Mouse (Mus musculus) CH12.LX (cell line): ENCODE measurements around the gene H2-DMb2.

ENCODE experiments used
- BHLHE40 ChIP-seq: IDR thresholded peaks from 2 replicates; pipeline ENCODE4 v1.6.1; 2011; ENCODE audit warnings: mild to moderate bottlenecking, low read depth, low read length, improper control_type of control experiment
- CTCF ChIP-seq, 2 experiments: IDR thresholded peaks in 1 of 2; conservative IDR thresholded peaks in 1 of 2; 2 replicates each; pipeline ENCODE4 v1.5.1; 2011 to 2012; ENCODE audit warnings: low read depth in 2 of 2, low read length in 2 of 2, improper control_type of control experiment in 1 of 2, inconsistent platforms in 1 of 2, mild to moderate bottlenecking in 1 of 2, moderate library complexity in 1 of 2
- EP300 ChIP-seq: IDR thresholded peaks from 2 replicates; pipeline ENCODE4 v1.6.1; 2011; ENCODE audit warnings: low read length, improper control_type of control experiment
- ETS1 ChIP-seq: conservative IDR thresholded peaks from 2 replicates; pipeline ENCODE4 v1.6.1; 2012; ENCODE audit warnings: low read depth, mild to moderate bottlenecking, inconsistent platforms, low read length, improper control_type of control experiment, moderate library complexity
- GABPA ChIP-seq: IDR thresholded peaks from 2 replicates; pipeline ENCODE4 v1.6.1; 2012; ENCODE audit warnings: low read depth, low read length, improper control_type of control experiment, inconsistent platforms; ENCODE audit not compliant: insufficient replicate concordance
- MAZ ChIP-seq: IDR thresholded peaks from 2 replicates; pipeline ENCODE4 v1.6.1; 2012; ENCODE audit warnings: low read depth, mild to moderate bottlenecking, inconsistent platforms, low read length, improper control_type of control experiment, moderate library complexity
- NELFE ChIP-seq: IDR thresholded peaks from 2 replicates; pipeline ENCODE4 v1.6.1; 2011; ENCODE audit warnings: low read depth, low read length, improper control_type of control experiment
- POLR2A ChIP-seq: IDR thresholded peaks from 2 replicates; pipeline ENCODE4 v1.6.1; 2011; ENCODE audit warnings: low read depth, mild to moderate bottlenecking, improper control_type of control experiment, low read length
- ZKSCAN1 ChIP-seq: IDR thresholded peaks from 2 replicates; pipeline ENCODE4 v1.6.1; 2012; ENCODE audit warnings: low read depth, inconsistent platforms, low read length, improper control_type of control experiment, borderline replicate concordance

DNA sequence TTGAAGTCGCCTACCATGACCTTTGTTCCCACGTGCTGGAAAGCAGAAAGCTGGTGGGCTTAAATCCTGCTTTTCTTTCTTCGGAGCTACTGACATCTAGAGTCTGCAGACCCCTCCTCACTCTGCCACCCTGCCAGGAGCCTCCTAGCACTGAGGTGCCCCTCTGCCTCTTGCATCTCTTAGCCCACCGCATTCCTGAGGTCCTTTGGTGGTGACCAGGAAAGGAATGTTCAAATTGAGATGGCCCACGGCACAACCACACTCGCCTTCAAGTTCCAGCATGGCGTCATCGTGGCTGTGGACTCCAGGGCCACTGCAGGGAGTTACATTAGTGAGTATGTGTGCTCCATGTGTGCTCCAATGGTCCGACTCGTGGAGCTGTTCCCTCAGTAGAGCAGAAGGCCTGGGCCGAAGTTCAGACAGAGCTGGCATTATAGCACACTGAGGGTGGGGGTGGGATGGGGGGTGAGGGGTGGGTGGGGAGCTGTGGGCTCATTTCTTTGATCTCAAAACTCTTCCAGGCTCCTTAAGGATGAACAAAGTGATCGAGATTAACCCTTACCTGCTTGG lies 56.0 kb downstream of the H2-DMb2 start:
- no peak for TF ChIP-seq CTCF (conservative IDR thresholded peaks at IDR 0.05 in 1 of 2, IDR thresholded peaks at IDR 0.05 in 1 of 2; ENCODE audit: low read depth in 2 of 2, low read length in 2 of 2)
- TF ChIP-seq BHLHE40, result no peak
- no peak for TF ChIP-seq ZKSCAN1
- no peak for TF ChIP-seq MAZ
- TF ChIP-seq POLR2A, result no peak
- no peak for TF ChIP-seq EP300
- TF ChIP-seq NELFE, result no peak
- no peak for TF ChIP-seq GABPA
- TF ChIP-seq ETS1, result no peak
